Comparison of ENCODE assay signal across 19 mouse cellular contexts in the genomic region with DNA sequence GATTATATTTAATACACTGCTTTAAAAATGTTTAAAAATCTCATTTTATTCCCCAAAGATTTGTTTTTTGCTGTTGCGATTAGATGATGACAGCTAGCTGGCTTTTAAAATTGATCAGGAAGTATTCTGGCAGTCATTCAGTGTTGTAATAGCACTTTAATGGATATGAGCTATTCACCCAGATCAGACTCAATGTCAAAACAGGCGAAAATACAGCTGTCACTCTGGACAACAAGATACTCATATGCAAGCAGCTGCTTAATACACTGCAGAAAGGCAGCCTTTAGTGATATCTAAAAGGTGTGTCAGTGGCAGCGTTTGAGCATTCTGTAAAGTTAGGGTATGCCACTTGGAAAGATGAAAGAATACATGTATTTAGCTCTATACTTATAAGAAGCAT.
A peak's percentile ranks its signal among the peaks of the same experiment; 100 is the strongest.
DNase-seq lines count a peak whose midpoint lies in the region; ATAC-seq and TF ChIP-seq lines count a peak whose summit lies in the region.
"Had no signal": no experiment of that assay in that cellular context is flagged by ENCODE, and none has a peak within 500 bp of the region (broad histone marks: within the 10 kb centered on the region; RNA-seq: fewer than 3 reads in every experiment).

No protein-coding gene starts in this region.

- no peak overlapping the region for H3K4me3 ChIP-seq in forebrain, embryonic 14.5 days (ENCODE audit: low read depth, low read length)
- H3K4me3 ChIP-seq in forebrain, embryonic 11.5 days (ENCODE audit: low read depth, low read length) = no peak overlapping the region
- H3K4me3 ChIP-seq in layer of hippocampus, adult 2 months = peak overlapping the region; percentile 17; the same call in 1 of the 2 replicates
- H3K4me3 ChIP-seq: embryonic facial prominence, embryonic 13.5 days; heart, adult 2 months; heart, embryonic 15.5 days had no signal

- no peak overlapping the region for H3K27ac ChIP-seq in forebrain, embryonic 14.5 days (ENCODE audit: low read depth, low read length)
- H3K27ac ChIP-seq in forebrain, embryonic 11.5 days (ENCODE audit: low read depth, low read length) = no peak overlapping the region
- H3K27ac ChIP-seq in layer of hippocampus, adult 2 months = no peak overlapping the region
- H3K27ac ChIP-seq: embryonic facial prominence, embryonic 13.5 days; heart, adult 2 months; heart, embryonic 15.5 days had no signal

- no peak for TF ChIP-seq CTCF in layer of hippocampus, adult 2 months (conservative IDR thresholded peaks at IDR 0.05)
- no peak for TF ChIP-seq CTCF in brain, embryonic 14.5 days (IDR thresholded peaks at IDR 0.05; ENCODE audit: borderline replicate concordance, extremely low read depth, insufficient read depth, insufficient read length)

- no peaks in the 10 kb centered on the region for H3K27me3 ChIP-seq in forebrain, embryonic 14.5 days (replicated peaks; ENCODE audit: control insufficient read depth, insufficient read depth, low read length)
- H3K27me3 ChIP-seq in forebrain, embryonic 11.5 days (ENCODE audit: control insufficient read depth, insufficient read depth, low read length) = no peaks in the 10 kb centered on the region
- H3K27me3 ChIP-seq: CH12.LX had no signal

- no peak overlapping the region; the same call in 1 of the 2 replicates for H3K4me2 ChIP-seq in forebrain, embryonic 14.5 days (ENCODE audit: low read length)
- no peak overlapping the region for H3K4me2 ChIP-seq in forebrain, embryonic 11.5 days (ENCODE audit: low read depth, low read length, severe bottlenecking)
- H3K4me2 ChIP-seq: embryonic facial prominence, embryonic 13.5 days; heart, embryonic 11.5 days; heart, embryonic 15.5 days had no signal

- no peaks in the 10 kb centered on the region for H3K36me3 ChIP-seq in forebrain, embryonic 14.5 days (ENCODE audit: control insufficient read depth, insufficient read depth, low read length)
- H3K36me3 ChIP-seq in forebrain, embryonic 11.5 days (ENCODE audit: control insufficient read depth, insufficient read depth, low read length) = no peaks in the 10 kb centered on the region
- H3K36me3 ChIP-seq: embryonic facial prominence, embryonic 13.5 days; heart, embryonic 15.5 days had no signal

- DNase-seq in forebrain, embryonic 14.5 days (ENCODE audit: low spot score) = peak; percentile 67
- DNase-seq in forebrain, embryonic 11.5 days (ENCODE audit: low spot score) = no peak
- no peak for DNase-seq in layer of hippocampus, adult 2 months (ENCODE audit: low spot score in 2 of 2)
- DNase-seq in layer of hippocampus, postnatal 10 days (ENCODE audit: low spot score in 2 of 2) = no peak
- DNase-seq in brain, embryonic 14.5 days (ENCODE audit: low read depth) = peak; percentile 76
- DNase-seq in embryo, embryonic 10.5 days (ENCODE audit: low spot score) = no peak
- DNase-seq: adrenal gland, adult 2 months; adrenal gland, postnatal 25 days; cerebellum, adult 8-10 months; cerebellum, postnatal 14 days; gastrocnemius, postnatal 14 days; heart, adult 2 months; heart, postnatal 14 days; kidney, adult 11 months had no signal

- no peak overlapping the region for H3K9ac ChIP-seq in forebrain, embryonic 14.5 days (ENCODE audit: low read length)
- no peak overlapping the region for H3K9ac ChIP-seq in forebrain, embryonic 11.5 days (ENCODE audit: low read length)
- H3K9ac ChIP-seq: embryonic facial prominence, embryonic 13.5 days; heart, embryonic 15.5 days had no signal

- whole genome bisulfite sequencing in forebrain, embryonic 14.5 days = 41% methylated on average over 3 of the region's 3 CpGs
- WGBS in forebrain, embryonic 11.5 days = 84% methylated on average over 3 of the region's 3 CpGs

- no peak for TF ChIP-seq POLR2A in brain, embryonic 14.5 days (IDR thresholded peaks at IDR 0.05; ENCODE audit: borderline replicate concordance, extremely low read depth, insufficient read depth, insufficient read length, poor library complexity, severe bottlenecking)

- peaks cover 13% of the 10 kb centered on the region for H3K4me1 ChIP-seq in forebrain, embryonic 14.5 days (ENCODE audit: control insufficient read depth, insufficient read depth, low read length)
- H3K4me1 ChIP-seq in forebrain, embryonic 11.5 days (replicated peaks; ENCODE audit: control insufficient read depth, insufficient read depth, low read length) = peaks cover 9% of the 10 kb centered on the region; the same call in 1 of the 2 replicates

- H3K9me3 ChIP-seq in forebrain, embryonic 14.5 days (replicated peaks; ENCODE audit: control insufficient read depth, low read length) = no peaks in the 10 kb centered on the region
- no peaks in the 10 kb centered on the region for H3K9me3 ChIP-seq in forebrain, embryonic 11.5 days (ENCODE audit: control insufficient read depth, low read length)
- H3K9me3 ChIP-seq: embryonic facial prominence, embryonic 13.5 days; heart, embryonic 15.5 days had no signal

- ATAC-seq in forebrain, embryonic 14.5 days = no peak
- ATAC-seq in forebrain, embryonic 11.5 days (replicated peaks; ENCODE audit: low FRiP score) = no peak
- ATAC-seq: hindbrain, embryonic 16.5 days had no signal

Comparison
In these comparisons a context has a peak if more than half of its experiments do, and no peak if none do; other contexts are left out.
1. DNase-seq: peak in forebrain, embryonic 14.5 days (single experiment) and brain, embryonic 14.5 days (single experiment); none in forebrain, embryonic 11.5 days (single experiment), layer of hippocampus, adult 2 months (0 of 2), layer of hippocampus, postnatal 10 days (0 of 2) and embryo, embryonic 10.5 days (single experiment).